Mouse (Mus musculus): Measurements from ENCODE around the gene Gstm6.

GRCm38 (mm10) chr3:107917783-107918408 lies 25.7 kb downstream of the Gstm6 start:
- TF ChIP-seq CTCF (IDR thresholded peaks at IDR 0.05; ENCODE audit: borderline replicate concordance, control insufficient read depth, extremely low read depth, insufficient read depth, low read length, poor library complexity) (no peak), POLR2A (IDR thresholded peaks at IDR 0.05; ENCODE audit: control insufficient read depth, extremely low read depth, insufficient read depth, low read length, poor library complexity) (no peak)
